Mouse (Mus musculus) olfactory bulb, adult 2 months (tissue): ENCODE data around the gene B3galt5. TPM values are rescaled to one million over a fixed set of nuclear protein-coding genes. Genes with fewer than 3 reads are reported as not detected.
A peak's percentile ranks its signal among the peaks of the same experiment; 100 is the strongest.

ENCODE experiments used
- H3K27ac ChIP-seq: fragments of 200-500 bp; 2 replicates; pipeline ENCODE4 v1.5.1; 2012; ENCODE audit warnings: low read depth, low read length; ENCODE audit not compliant: insufficient read depth
- H3K4me1 ChIP-seq: fragments of 200-500 bp; 2 replicates; pipeline ENCODE4 v1.6.1; 2012; ENCODE audit warnings: low read length; ENCODE audit not compliant: control insufficient read depth, insufficient read depth
- H3K4me3 ChIP-seq: fragments of 200-500 bp; 2 replicates; pipeline ENCODE4 v1.5.1; 2012; ENCODE audit warnings: mild to moderate bottlenecking, low read depth, low read length, moderate library complexity; ENCODE audit not compliant: insufficient read depth
- CTCF ChIP-seq: fragments of 200-500 bp; IDR thresholded peaks from 2 replicates; pipeline ENCODE4 v1.5.1; 2012; ENCODE audit warnings: low read depth, mild to moderate bottlenecking, low read length, moderate library complexity; ENCODE audit not compliant: insufficient read depth
- POLR2A ChIP-seq: fragments of 200-500 bp; IDR thresholded peaks from 2 replicates; pipeline ENCODE4 v1.6.1; 2012; ENCODE audit warnings: mild to moderate bottlenecking, low read depth, low read length, moderate library complexity; ENCODE audit not compliant: insufficient read depth
- WGBS: fragments of 180-500 bp; shearing (Covaris S2); methylation state at CpG from one replicate; pipeline ENCODE4 v1.1.7; 2018; 5-methylcytosine and 5-hydroxymethylcytosine counted together
- polyA plus RNA-seq: library from polyadenylated mRNA; stranded (reverse); fragments of >200 nt; gene quantifications from 2 replicates; pipeline ENCODE4 v1.2.4, GENCODE M21; 2012; ENCODE audit warnings: low replicate concordance; ENCODE audit not compliant: missing spikeins, insufficient read depth, insufficient read length

The B3galt5 gene
- not detected in 2 replicates for polyA plus RNA-seq

GRCm38 (mm10) chr16:96235366-96235970 is at the start of gene B3galt5:
Gene B3galt5, plus strand, starts transcription at chr16:96235801.
- Histone ChIP-seq H3K4me1 (peaks cover 9% of the 10 kb centered on the region; the same call in 1 of the 2 replicates), H3K27ac (peak within 1 kb of the TSS; percentile 47), H3K4me3 (peak within 1 kb of the TSS; percentile 14)
- no peak for TF ChIP-seq POLR2A
- TF ChIP-seq CTCF, result no peak
- 21% methylated on average over 17 of the region's 17 CpGs for WGBS

- 0 out of 2 replicates have a peak, but pooled peaks cover 2% of the 10 kb centered on the region for H3K4me1 ChIP-seq
- H3K27ac ChIP-seq, result no peak overlapping the region
- no peak overlapping the region for H3K4me3 ChIP-seq
- TF ChIP-seq CTCF (no peak), POLR2A (no peak)
- WGBS, result 92% methylated on average over 5 of the region's 5 CpGs
Measured at GRCm38 (mm10) chr16:96187619-96188018, 48.0 kb upstream of the B3galt5 start.

GRCm38 (mm10) chr16:96191531-96192506 is 43.8 kb upstream of the B3galt5 start, which contains the start of gene Lca5l:
Gene Lca5l, minus strand, starts transcription at chr16:96192271.
- TF ChIP-seq CTCF (no peak), POLR2A (peak; percentile 93)
- Histone ChIP-seq H3K27ac (peak within 1 kb of the TSS; percentile 82), H3K4me1 (0 out of 2 replicates have a peak, but pooled peaks cover 2% of the 10 kb centered on the region), H3K4me3 (peak within 1 kb of the TSS; percentile 73)
- under 1% methylated on average over 77 of the region's 77 CpGs for WGBS

- Histone ChIP-seq H3K4me3 (peak within 1 kb of the TSS; percentile 22), H3K27ac (no peak within 1 kb of the TSS), H3K4me1 (peaks cover 12% of the 10 kb centered on the region)
- TF ChIP-seq CTCF (no peak), POLR2A (no peak)
- 16% methylated on average over 20 of the region's 20 CpGs for WGBS
Measured at GRCm38 (mm10) chr16:96199913-96200701, 35.5 kb upstream of the B3galt5 start, which contains the start of gene Sh3bgr. Gene Sh3bgr, plus strand, starts transcription at chr16:96200450.

- Histone ChIP-seq H3K4me1 (peaks cover 12% of the 10 kb centered on the region), H3K4me3 (peak overlapping the region; percentile 22), H3K27ac (no peak overlapping the region)
- 17% methylated on average over 9 of the region's 9 CpGs for WGBS
- TF ChIP-seq CTCF (no peak), POLR2A (no peak)
Measured at GRCm38 (mm10) chr16:96200702-96201028, 34.9 kb upstream of the B3galt5 start.

- Histone ChIP-seq H3K4me3 (no peak overlapping the region), H3K27ac (no peak overlapping the region), H3K4me1 (peaks cover 12% of the 10 kb centered on the region)
- no peak for TF ChIP-seq CTCF
- TF ChIP-seq POLR2A, result no peak
- WGBS, result 90% methylated on average over 11 of the region's 11 CpGs
Measured at GRCm38 (mm10) chr16:96201485-96202232, 33.9 kb upstream of the B3galt5 start.

GRCm38 (mm10) chr16:96209789-96210188 is 25.8 kb upstream of the B3galt5 start:
- Histone ChIP-seq H3K4me3 (no peak overlapping the region), H3K27ac (no peak overlapping the region), H3K4me1 (peaks cover 3% of the 10 kb centered on the region)
- 52% methylated on average over 10 of the region's 10 CpGs for WGBS
- TF ChIP-seq POLR2A, result no peak
- TF ChIP-seq CTCF, result no peak

GRCm38 (mm10) chr16:96210856-96211255 is 24.7 kb upstream of the B3galt5 start:
- H3K27ac ChIP-seq, result no peak overlapping the region
- TF ChIP-seq CTCF, result no peak
- no peak overlapping the region for H3K4me3 ChIP-seq
- H3K4me1 ChIP-seq, result peaks cover 3% of the 10 kb centered on the region
- 81% methylated on average over 7 of the region's 7 CpGs for WGBS
